Mouse (Mus musculus) embryo, embryonic 11 days (tissue): ENCODE data around the gene Prl3d1.
"Not testable (repeated sequence)": the region's sequence is repeated elsewhere in the genome, so short reads cannot be mapped to it uniquely, and the experiment has no call there.

Experiments used
- DNase-seq: peaks from one replicate; pipeline ENCODE4 v3.0.0-alpha.2; 2015

Prl3d1 gene

DNA sequence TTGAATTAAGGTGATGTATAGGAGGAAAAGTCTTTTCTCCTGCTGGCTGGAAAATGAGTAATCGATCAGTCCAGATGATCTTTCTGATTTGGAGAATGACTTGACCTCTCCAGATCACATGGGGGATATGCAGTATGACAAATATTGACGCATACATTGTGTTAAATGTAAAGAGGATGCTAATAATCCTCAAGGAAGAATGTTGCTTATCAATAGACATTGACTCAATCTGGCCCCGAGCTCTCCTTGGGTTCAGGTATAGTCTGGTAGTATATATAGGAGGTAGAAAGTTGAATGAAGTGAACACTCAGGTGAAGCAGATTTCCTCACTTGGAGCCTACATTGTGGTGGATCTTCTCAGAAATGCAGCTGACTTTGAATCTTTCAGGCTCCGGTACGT lies at the start of gene Prl3d1:
Gene Prl3d1, plus strand, starts transcription at position 301 of the 400 bp plus-strand sequence.
- DNase-seq, result not testable (repeated sequence)

- DNase-seq, result no peak
These were observed 36.7 kb upstream of the Prl3d1 start, which contains the start of gene Prl for GRCm38 (mm10) chr13:27057270-27057669. TSS of gene Prl (plus strand) at chr13:27057570.

GRCm38 (mm10) chr13:27059177-27059576 lies 34.8 kb upstream of the Prl3d1 start:
- DNase-seq, result no peak

DNA sequence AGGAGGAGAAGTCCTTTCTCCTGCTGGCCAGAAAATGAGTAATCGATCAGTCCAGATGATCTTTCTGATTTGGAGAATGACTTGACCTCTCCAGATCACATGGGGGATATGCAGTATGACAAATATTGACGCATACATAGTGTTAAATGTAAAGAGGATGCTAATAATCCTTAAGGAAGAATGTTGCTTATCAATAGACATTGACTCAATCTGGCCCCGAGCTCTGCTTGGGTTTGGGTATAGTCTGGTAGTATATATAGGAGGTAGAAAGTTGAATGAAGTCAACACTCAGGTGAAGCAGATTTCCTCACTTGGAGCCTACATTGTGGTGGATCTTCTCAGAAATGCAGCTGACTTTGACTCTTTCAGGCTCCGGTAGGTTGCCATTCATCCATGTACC lies 27.4 kb downstream of the Prl3d1 start, which contains the start of gene Prl3d2:
Gene Prl3d2, plus strand, starts transcription at position 301 of the 400 bp plus-strand sequence.
- not testable (repeated sequence) for DNase-seq

DNA sequence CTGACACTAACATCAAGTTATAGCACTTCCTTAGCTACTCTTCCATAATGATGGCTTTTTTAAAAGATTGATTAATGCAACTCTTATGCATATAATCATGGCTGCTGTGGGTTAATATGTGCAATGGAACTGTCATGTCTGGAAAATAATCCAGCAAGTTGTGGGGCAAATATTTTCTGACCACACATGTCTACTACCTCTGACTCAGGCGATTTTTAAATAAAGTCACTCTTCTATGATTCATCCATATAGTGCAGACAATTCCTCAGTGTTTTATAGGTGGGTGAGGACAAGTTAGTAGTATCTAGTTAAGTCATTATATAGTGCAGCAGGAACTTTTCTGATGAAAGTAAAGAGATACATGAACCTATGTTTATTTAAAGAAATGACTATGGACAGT lies 54.3 kb downstream of the Prl3d1 start:
- DNase-seq, result no peak
